ENCODE assay signal across 12 mouse cellular contexts in genomic region chr7:79315149-79315548, GRCm38 (mm10). TPM values are rescaled to one million over a fixed set of nuclear protein-coding genes. Genes with fewer than 3 reads are reported as not detected.
DNase-seq lines count a peak whose midpoint lies in the region; ATAC-seq and TF ChIP-seq lines count a peak whose summit lies in the region.
"Had no signal": no experiment of that assay in that cellular context is flagged by ENCODE, and none has a peak within 500 bp of the region (broad histone marks: within the 10 kb centered on the region; RNA-seq: fewer than 3 reads in every experiment).

No protein-coding gene starts in this region.

- peak overlapping the region; percentile 18; the same call in 1 of the 2 replicates for H3K27ac ChIP-seq in heart, embryonic 10.5 days
- H3K27ac ChIP-seq in hindbrain, embryonic 11.5 days (ENCODE audit: low read depth, low read length), result 0 out of 2 replicates have a peak overlapping the region, but pooled peaks have one; percentile 6
- H3K27ac ChIP-seq in midbrain, postnatal 0 days (ENCODE audit: low read depth, low read length), result 0 out of 2 replicates have a peak overlapping the region, but pooled peaks have one; percentile 3
- H3K27ac ChIP-seq: macrophage had no signal

- no peaks in the 10 kb centered on the region for H3K36me3 ChIP-seq in heart, embryonic 10.5 days
- no peaks in the 10 kb centered on the region for H3K36me3 ChIP-seq in hindbrain, embryonic 11.5 days (ENCODE audit: control insufficient read depth, insufficient read depth, low read length)
- H3K36me3 ChIP-seq in midbrain, postnatal 0 days (ENCODE audit: insufficient read depth, low read length), result no peaks in the 10 kb centered on the region

- no peak for DNase-seq in heart, embryonic 10.5 days (ENCODE audit: low spot score)
- DNase-seq in heart, adult 9 months (ENCODE audit: low spot score in 2 of 2), result no peak
- DNase-seq in cerebellum, adult 8-10 months, result peak; percentile 36
- DNase-seq in hindbrain, embryonic 11.5 days (ENCODE audit: low spot score), result no peak
- DNase-seq in midbrain, postnatal 0 days (ENCODE audit: low spot score), result no peak
- no peak for DNase-seq in adrenal gland, postnatal 4 days (ENCODE audit: low spot score in 2 of 2)
- DNase-seq in urinary bladder, adult 2 months (ENCODE audit: low spot score), result no peak
- no peak for DNase-seq in lung, postnatal 25 days (ENCODE audit: low spot score)
- DNase-seq: embryo, embryonic 11 days; gastrocnemius, postnatal 14 days; kidney, adult 9 months had no signal

- 69% methylated on average over 8 of the region's 8 CpGs for whole genome bisulfite sequencing in heart, embryonic 10.5 days
- 63% methylated on average over 8 of the region's 8 CpGs for WGBS in hindbrain, embryonic 11.5 days
- WGBS in midbrain, postnatal 0 days, result 62% methylated on average over 8 of the region's 8 CpGs

- H3K4me2 ChIP-seq in hindbrain, embryonic 11.5 days (replicated peaks; ENCODE audit: low read depth, low read length), result no peak overlapping the region
- no peak overlapping the region for H3K4me2 ChIP-seq in midbrain, postnatal 0 days (ENCODE audit: low read depth, low read length, poor library complexity, severe bottlenecking)

- no peak overlapping the region for H3K9ac ChIP-seq in hindbrain, embryonic 11.5 days (ENCODE audit: low read depth, low read length)
- H3K9ac ChIP-seq in midbrain, postnatal 0 days (replicated peaks; ENCODE audit: low read length, poor library complexity, severe bottlenecking), result no peak overlapping the region

- peaks cover 59% of the 10 kb centered on the region for H3K4me1 ChIP-seq in heart, embryonic 10.5 days
- H3K4me1 ChIP-seq in hindbrain, embryonic 11.5 days (replicated peaks; ENCODE audit: control insufficient read depth, insufficient read depth, low read length), result peaks cover 10% of the 10 kb centered on the region
- H3K4me1 ChIP-seq in midbrain, postnatal 0 days (ENCODE audit: insufficient read depth, low read length), result peaks cover 22% of the 10 kb centered on the region; the same call in 1 of the 2 replicates

- no peaks in the 10 kb centered on the region for H3K27me3 ChIP-seq in heart, embryonic 10.5 days (ENCODE audit: insufficient read depth, poor library complexity, severe bottlenecking)
- H3K27me3 ChIP-seq in hindbrain, embryonic 11.5 days (ENCODE audit: control insufficient read depth, insufficient read depth, low read length), result no peaks in the 10 kb centered on the region
- no peaks in the 10 kb centered on the region for H3K27me3 ChIP-seq in midbrain, postnatal 0 days (ENCODE audit: insufficient read depth, low read length)

- TF ChIP-seq CTCF in midbrain, postnatal 0 days (IDR thresholded peaks at IDR 0.05), result no peak

- no peak overlapping the region for H3K4me3 ChIP-seq in heart, embryonic 10.5 days
- H3K4me3 ChIP-seq in hindbrain, embryonic 11.5 days (ENCODE audit: low read depth, low read length), result no peak overlapping the region
- no peak overlapping the region for H3K4me3 ChIP-seq in midbrain, postnatal 0 days (ENCODE audit: low read depth, low read length)

- no peak for ATAC-seq in hindbrain, embryonic 11.5 days (ENCODE audit: low FRiP score)
- ATAC-seq in midbrain, postnatal 0 days (ENCODE audit: low FRiP score), result no peak

- H3K9me3 ChIP-seq in heart, embryonic 10.5 days, result no peaks in the 10 kb centered on the region
- no peaks in the 10 kb centered on the region for H3K9me3 ChIP-seq in hindbrain, embryonic 11.5 days (ENCODE audit: control insufficient read depth, low read length)
- H3K9me3 ChIP-seq in midbrain, postnatal 0 days (ENCODE audit: low read length), result no peaks in the 10 kb centered on the region

RNA-seq across cellular contexts. Expression of gene Abhd2, which starts 42.1 kb away (rescaled TPM):
- polyA plus RNA-seq in heart, embryonic 10.5 days (2016; fragmentation: Nextera tagmentation; extraction: Ambion mirVana), result 4.7 and 5.4 TPM in 2 replicates
- 12.1 and 12.2 TPM in 2 replicates for polyA plus RNA-seq in hindbrain, embryonic 11.5 days (2014; fragmentation: Nextera tagmentation; extraction: Ambion mirVana)
- total RNA-seq in midbrain, postnatal 0 days (2014; rRNA removed), result 83.2 and 85.7 TPM in 2 replicates
- polyA plus RNA-seq in midbrain, postnatal 0 days (2015; fragmentation: Nextera tagmentation; extraction: Ambion mirVana), result 18.1 and 23.0 TPM in 2 replicates
- total RNA-seq in adrenal gland, postnatal 4 days (2021), result 100 to 1,000 TPM; 382 to 406 TPM
- 14.9 and 27.9 TPM in 2 replicates for polyA plus RNA-seq in urinary bladder, adult 2 months (2012; rRNA removed)
